ENCODE assay signal across 29 mouse cellular contexts in genomic region chr11:90917782-90918181, GRCm38 (mm10).
DNase-seq lines count a peak whose midpoint lies in the region; ATAC-seq and TF ChIP-seq lines count a peak whose summit lies in the region.
"Had no signal": no experiment of that assay in that cellular context is flagged by ENCODE, and none has a peak within 500 bp of the region (broad histone marks: within the 10 kb centered on the region; RNA-seq: fewer than 3 reads in every experiment).

No protein-coding gene starts in this region.

- H3K27me3 ChIP-seq in hindbrain, postnatal 0 days (ENCODE audit: insufficient read depth, low read length) = no peaks in the 10 kb centered on the region
- no peaks in the 10 kb centered on the region for H3K27me3 ChIP-seq in hindbrain, embryonic 12.5 days
- H3K27me3 ChIP-seq in lung, embryonic 14.5 days (ENCODE audit: insufficient read depth, low read length) = no peaks in the 10 kb centered on the region
- H3K27me3 ChIP-seq in stomach, postnatal 0 days (ENCODE audit: control insufficient read depth, insufficient read depth, low read length) = no peaks in the 10 kb centered on the region
- H3K27me3 ChIP-seq: heart, embryonic 12.5 days; liver, embryonic 12.5 days; midbrain, embryonic 15.5 days; neural tube, embryonic 12.5 days had no signal

- H3K9ac ChIP-seq in hindbrain, postnatal 0 days (replicated peaks; ENCODE audit: low read length) = no peak overlapping the region
- H3K9ac ChIP-seq in hindbrain, embryonic 12.5 days = no peak overlapping the region
- no peak overlapping the region for H3K9ac ChIP-seq in lung, embryonic 14.5 days
- H3K9ac ChIP-seq in stomach, postnatal 0 days (ENCODE audit: low read length) = no peak overlapping the region
- H3K9ac ChIP-seq: heart, embryonic 12.5 days; hindbrain, embryonic 14.5 days; liver, embryonic 12.5 days; liver, postnatal 0 days; midbrain, embryonic 15.5 days; neural tube, embryonic 12.5 days had no signal

- H3K27ac ChIP-seq in hindbrain, postnatal 0 days = no peak overlapping the region
- H3K27ac ChIP-seq in hindbrain, embryonic 12.5 days = no peak overlapping the region
- H3K27ac ChIP-seq in lung, embryonic 14.5 days (ENCODE audit: low read depth) = no peak overlapping the region
- H3K27ac ChIP-seq in stomach, postnatal 0 days (replicated peaks) = no peak overlapping the region
- H3K27ac ChIP-seq: hindbrain, embryonic 14.5 days; liver, embryonic 12.5 days; macrophage; midbrain, embryonic 15.5 days; neural tube, embryonic 12.5 days had no signal

- 84% methylated on average over 3 of the region's 3 CpGs for WGBS in hindbrain, postnatal 0 days
- 74% methylated on average over 3 of the region's 3 CpGs for WGBS in hindbrain, embryonic 12.5 days
- 71% methylated on average over 3 of the region's 3 CpGs for WGBS in lung, embryonic 14.5 days
- WGBS in stomach, postnatal 0 days = 61% methylated on average over 3 of the region's 3 CpGs

- H3K4me1 ChIP-seq in hindbrain, postnatal 0 days (ENCODE audit: insufficient read depth, low read length) = no peaks in the 10 kb centered on the region
- no peaks in the 10 kb centered on the region for H3K4me1 ChIP-seq in hindbrain, embryonic 12.5 days
- H3K4me1 ChIP-seq in lung, embryonic 14.5 days (ENCODE audit: insufficient read depth) = no peaks in the 10 kb centered on the region
- no peaks in the 10 kb centered on the region for H3K4me1 ChIP-seq in stomach, postnatal 0 days (replicated peaks; ENCODE audit: control insufficient read depth, insufficient read depth)
- H3K4me1 ChIP-seq: heart, embryonic 12.5 days; liver, embryonic 12.5 days; midbrain, embryonic 15.5 days; neural tube, embryonic 12.5 days had no signal

- no peak for TF ChIP-seq EP300 in stomach, postnatal 0 days (optimal IDR thresholded peaks at IDR 0.05)

- ATAC-seq in hindbrain, postnatal 0 days = no peak
- ATAC-seq in hindbrain, embryonic 12.5 days (ENCODE audit: low FRiP score) = no peak
- ATAC-seq in lung, embryonic 14.5 days (ENCODE audit: insufficient read depth) = no peak
- ATAC-seq in stomach, postnatal 0 days (ENCODE audit: low FRiP score, low TSS enrichment) = no peak
- ATAC-seq: inflammation-experienced regulatory T-cells, adult 6 months; liver, embryonic 12.5 days; liver, postnatal 0 days; lung, postnatal 0 days; midbrain, embryonic 15.5 days had no signal

- peak; percentile 58 for TF ChIP-seq CTCF in hindbrain, postnatal 0 days (IDR thresholded peaks at IDR 0.05; ENCODE audit: low read depth)
- no peak for TF ChIP-seq CTCF in lung, embryonic 14.5 days (IDR thresholded peaks at IDR 0.05; ENCODE audit: low read depth)
- TF ChIP-seq CTCF in stomach, postnatal 0 days (IDR thresholded peaks at IDR 0.05; ENCODE audit: low read depth) = peak; percentile 41

- no peaks in the 10 kb centered on the region for H3K9me3 ChIP-seq in hindbrain, postnatal 0 days (ENCODE audit: low read length)
- no peaks in the 10 kb centered on the region for H3K9me3 ChIP-seq in hindbrain, embryonic 12.5 days (replicated peaks)
- no peaks in the 10 kb centered on the region for H3K9me3 ChIP-seq in lung, embryonic 14.5 days (ENCODE audit: low read depth, low read length)
- H3K9me3 ChIP-seq in stomach, postnatal 0 days (ENCODE audit: control insufficient read depth, low read length) = no peaks in the 10 kb centered on the region
- H3K9me3 ChIP-seq: G1E; heart, embryonic 12.5 days; liver, embryonic 12.5 days; midbrain, embryonic 15.5 days; neural tube, embryonic 12.5 days had no signal

- no peak overlapping the region for H3K4me3 ChIP-seq in hindbrain, postnatal 0 days (ENCODE audit: low read length)
- no peak overlapping the region for H3K4me3 ChIP-seq in hindbrain, embryonic 12.5 days
- no peak overlapping the region for H3K4me3 ChIP-seq in lung, embryonic 14.5 days (ENCODE audit: low read depth, low read length)
- no peak overlapping the region for H3K4me3 ChIP-seq in stomach, postnatal 0 days (ENCODE audit: low read depth, low read length)
- H3K4me3 ChIP-seq: erythroblast, embryonic 14.5 days; heart, embryonic 12.5 days; liver, embryonic 12.5 days; midbrain, embryonic 15.5 days; myocyte; neural tube, embryonic 12.5 days had no signal

- H3K36me3 ChIP-seq in hindbrain, postnatal 0 days (ENCODE audit: insufficient read depth, low read length) = no peaks in the 10 kb centered on the region
- H3K36me3 ChIP-seq in hindbrain, embryonic 12.5 days = no peaks in the 10 kb centered on the region
- H3K36me3 ChIP-seq in lung, embryonic 14.5 days (ENCODE audit: insufficient read depth) = no peaks in the 10 kb centered on the region
- no peaks in the 10 kb centered on the region for H3K36me3 ChIP-seq in stomach, postnatal 0 days (ENCODE audit: control insufficient read depth, insufficient read depth, low read length)
- H3K36me3 ChIP-seq: G1E; heart, embryonic 12.5 days; liver, embryonic 12.5 days; midbrain, embryonic 15.5 days; neural tube, embryonic 12.5 days had no signal

- peak; percentile 2 for DNase-seq in embryo, embryonic 10.5 days (ENCODE audit: low spot score)
- no peak for DNase-seq in embryo, embryonic 10 days (ENCODE audit: low spot score)
- DNase-seq in hindbrain, postnatal 0 days (ENCODE audit: low spot score) = peak; percentile 41
- DNase-seq in lung, embryonic 14.5 days = peak; percentile 2
- no peak for DNase-seq in lung, postnatal 4 days
- no peak for DNase-seq in stomach, postnatal 0 days (ENCODE audit: low spot score)
- DNase-seq: adrenal gland, postnatal 25 days; cerebellum, adult 18-20 months; cerebellum, postnatal 25 days; gastrocnemius, postnatal 25 days; heart, adult 18-20 months; heart, postnatal 4 days; kidney, adult 2 months; liver, postnatal 0 days; right cerebral cortex, postnatal 4 days; thymus, adult 2 months; thymus, postnatal 36 days had no signal

- no peak overlapping the region for H3K4me2 ChIP-seq in hindbrain, postnatal 0 days (ENCODE audit: low read depth, low read length)
- no peak overlapping the region for H3K4me2 ChIP-seq in hindbrain, embryonic 12.5 days (replicated peaks)
- no peak overlapping the region for H3K4me2 ChIP-seq in lung, embryonic 14.5 days
- no peak overlapping the region for H3K4me2 ChIP-seq in stomach, postnatal 0 days (replicated peaks; ENCODE audit: low read depth)
- H3K4me2 ChIP-seq: heart, embryonic 12.5 days; hindbrain, embryonic 14.5 days; liver, embryonic 12.5 days; midbrain, embryonic 15.5 days; neural tube, embryonic 12.5 days had no signal

Comparison
In these comparisons a context has a peak if more than half of its experiments do, and no peak if none do; other contexts are left out.
1. DNase-seq: peak in embryo, embryonic 10.5 days (single experiment), hindbrain, postnatal 0 days (single experiment) and lung, embryonic 14.5 days (single experiment); none in embryo, embryonic 10 days (single experiment), lung, postnatal 4 days (0 of 2) and stomach, postnatal 0 days (single experiment).